Mouse (Mus musculus) embryonic facial prominence, embryonic 15.5 days (tissue): ENCODE results near the gene Csrnp1. TPM values are rescaled to one million over a fixed set of nuclear protein-coding genes. Genes with fewer than 3 reads are reported as not detected.

Experiments
- ATAC-seq: fragments of 200-750 bp; cut with Nextera tagmentation; 2 replicates; pipeline ENCODE4 v1.8.0; 2017; ENCODE audit warnings: low read depth, moderate TSS enrichment; ENCODE audit not compliant: insufficient number of reproducible peaks, low FRiP score, low TSS enrichment
- H3K27ac ChIP-seq: fragments of 300-500 bp; sonication (generic); replicated peaks from 2 replicates; pipeline ENCODE4 v1.5.1; 2015; ENCODE audit warnings: mild to moderate bottlenecking, inconsistent platforms
- H3K27me3 ChIP-seq: fragments of 300-500 bp; sonication (generic); 2 replicates; pipeline ENCODE4 v1.6.1; 2015; ENCODE audit warnings: inconsistent platforms
- H3K36me3 ChIP-seq: fragments of 300-500 bp; sonication (generic); 2 replicates; pipeline ENCODE4 v1.6.1; 2015; ENCODE audit warnings: mild to moderate bottlenecking, inconsistent platforms
- H3K4me1 ChIP-seq: fragments of 300-500 bp; sonication (generic); 2 replicates; pipeline ENCODE4 v1.6.1; 2015; ENCODE audit warnings: inconsistent platforms
- H3K4me2 ChIP-seq: fragments of 300-500 bp; sonication (generic); replicated peaks from 2 replicates; pipeline ENCODE4 v1.6.1; 2015; ENCODE audit warnings: mild to moderate bottlenecking, inconsistent platforms
- H3K4me3 ChIP-seq: fragments of 300-500 bp; sonication (generic); replicated peaks from 2 replicates; pipeline ENCODE4 v1.5.1; 2015; ENCODE audit warnings: mild to moderate bottlenecking, inconsistent platforms
- H3K9ac ChIP-seq: fragments of 300-500 bp; sonication (generic); 2 replicates; pipeline ENCODE4 v1.6.1; 2015; ENCODE audit warnings: inconsistent platforms
- H3K9me3 ChIP-seq: fragments of 300-500 bp; sonication (generic); replicated peaks from 2 replicates; pipeline ENCODE4 v1.6.1; 2016; ENCODE audit warnings: inconsistent platforms
- WGBS: fragments of 180-500 bp; shearing (Covaris S2); methylation state at CpG from one replicate; pipeline ENCODE4 v1.1.7; 2015; 5-methylcytosine and 5-hydroxymethylcytosine counted together
- polyA plus RNA-seq: library from polyadenylated mRNA; unstranded; fragments of >200 nt; fragmentation: Nextera tagmentation; extraction: Ambion mirVana; gene quantifications from 2 replicates; pipeline ENCODE4 v1.2.1, GENCODE M21; 2015

Gene Csrnp1
- polyA plus RNA-seq, 1 experiment from 2014 or later: 5.7 TPM

DNA sequence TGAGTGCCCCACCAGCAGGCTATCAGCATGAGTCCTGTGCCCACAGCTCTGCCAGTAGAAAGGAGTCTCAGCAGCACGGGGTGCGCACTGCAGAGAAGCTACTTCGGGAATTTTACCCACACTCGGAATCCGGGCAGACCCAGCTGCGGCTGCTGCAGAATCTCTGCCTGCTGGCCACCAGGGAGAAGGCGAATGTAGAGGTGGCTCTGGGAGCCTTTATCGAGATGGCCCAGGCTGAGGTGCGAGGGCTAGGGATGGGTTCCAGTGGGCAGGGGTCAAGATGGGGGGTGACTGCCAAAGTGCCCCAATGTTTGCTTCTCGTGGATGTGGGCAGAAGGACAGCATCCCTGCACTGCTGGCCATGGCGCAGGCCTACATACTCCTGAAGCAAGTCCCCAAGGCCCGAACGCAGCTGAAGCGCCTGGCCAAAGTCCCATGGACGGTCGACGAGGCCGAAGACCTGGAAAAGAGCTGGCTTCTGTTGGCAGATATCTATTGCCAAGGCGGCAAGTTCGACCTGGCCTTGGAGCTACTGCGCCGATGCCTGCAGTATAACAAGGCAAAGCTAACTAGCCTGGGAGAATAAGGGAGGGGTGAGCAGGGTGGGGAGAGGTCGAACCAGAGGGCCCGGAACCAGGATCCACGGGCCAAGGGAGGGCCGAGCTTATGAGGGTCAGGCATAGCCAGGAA, 18.1 kb downstream of the Csrnp1 start:
- 85% methylated on average over 26 of the region's 26 CpGs for WGBS
- Histone ChIP-seq H3K9ac (no peak overlapping the region), H3K27ac (no peak overlapping the region), H3K9me3 (no peaks in the 10 kb centered on the region), H3K4me2 (no peak overlapping the region), H3K27me3 (no peaks in the 10 kb centered on the region), H3K36me3 (no peaks in the 10 kb centered on the region), H3K4me1 (peaks cover 31% of the 10 kb centered on the region), H3K4me3 (no peak overlapping the region)
- ATAC-seq: no peak

DNA sequence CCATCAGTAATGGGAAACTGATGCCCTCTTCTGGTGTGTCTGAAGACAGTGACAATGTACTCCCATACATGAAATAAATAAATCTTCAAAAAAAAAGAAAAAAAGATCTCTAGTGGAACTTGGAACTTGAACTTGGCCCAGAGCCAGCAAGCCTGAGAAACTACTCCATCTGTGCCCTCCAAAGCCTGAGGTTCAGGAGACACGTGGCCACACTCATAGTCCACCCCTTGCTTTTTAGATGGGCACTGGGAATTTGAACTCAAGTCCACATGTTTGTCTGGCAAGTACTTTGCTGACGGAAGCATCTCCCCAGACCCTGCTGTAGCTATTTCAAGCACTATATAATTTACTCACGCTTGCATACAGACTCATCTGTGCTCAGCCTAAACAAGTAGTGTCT, 19.3 kb downstream of the Csrnp1 start:
- Histone ChIP-seq H3K4me3 (no peak overlapping the region), H3K9me3 (no peaks in the 10 kb centered on the region), H3K4me2 (no peak overlapping the region), H3K9ac (no peak overlapping the region), H3K4me1 (peaks cover 19% of the 10 kb centered on the region), H3K27me3 (no peaks in the 10 kb centered on the region), H3K36me3 (no peaks in the 10 kb centered on the region), H3K27ac (no peak overlapping the region)
- ATAC-seq: no peak
- WGBS: 55% methylated on average over 3 of the region's 3 CpGs

DNA sequence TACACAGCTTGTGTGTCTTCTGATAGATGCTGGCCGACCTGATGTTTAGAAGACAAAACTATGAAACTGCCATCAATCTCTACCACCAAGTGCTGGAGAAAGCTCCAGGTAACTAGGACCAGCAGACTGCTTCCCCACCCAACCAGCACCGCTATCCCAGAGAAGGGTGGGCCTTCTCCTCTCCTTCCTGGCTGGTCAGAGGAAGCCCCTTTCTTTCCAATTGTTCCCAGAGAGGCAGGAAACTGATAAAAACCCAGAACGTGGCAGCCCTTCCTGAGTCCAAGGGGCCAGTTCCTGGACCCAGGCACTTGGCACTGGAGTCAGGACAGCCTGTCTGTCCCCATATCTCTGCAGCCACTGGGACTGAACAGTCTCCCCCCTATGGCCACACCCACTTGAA, 20.3 kb downstream of the Csrnp1 start:
- Histone ChIP-seq H3K9me3 (no peaks in the 10 kb centered on the region), H3K4me2 (no peak overlapping the region), H3K4me3 (no peak overlapping the region), H3K9ac (no peak overlapping the region), H3K27me3 (no peaks in the 10 kb centered on the region), H3K4me1 (peaks cover 18% of the 10 kb centered on the region), H3K36me3 (no peaks in the 10 kb centered on the region), H3K27ac (no peak overlapping the region)
- WGBS: 74% methylated on average over 3 of the region's 3 CpGs
- ATAC-seq: no peak

DNA sequence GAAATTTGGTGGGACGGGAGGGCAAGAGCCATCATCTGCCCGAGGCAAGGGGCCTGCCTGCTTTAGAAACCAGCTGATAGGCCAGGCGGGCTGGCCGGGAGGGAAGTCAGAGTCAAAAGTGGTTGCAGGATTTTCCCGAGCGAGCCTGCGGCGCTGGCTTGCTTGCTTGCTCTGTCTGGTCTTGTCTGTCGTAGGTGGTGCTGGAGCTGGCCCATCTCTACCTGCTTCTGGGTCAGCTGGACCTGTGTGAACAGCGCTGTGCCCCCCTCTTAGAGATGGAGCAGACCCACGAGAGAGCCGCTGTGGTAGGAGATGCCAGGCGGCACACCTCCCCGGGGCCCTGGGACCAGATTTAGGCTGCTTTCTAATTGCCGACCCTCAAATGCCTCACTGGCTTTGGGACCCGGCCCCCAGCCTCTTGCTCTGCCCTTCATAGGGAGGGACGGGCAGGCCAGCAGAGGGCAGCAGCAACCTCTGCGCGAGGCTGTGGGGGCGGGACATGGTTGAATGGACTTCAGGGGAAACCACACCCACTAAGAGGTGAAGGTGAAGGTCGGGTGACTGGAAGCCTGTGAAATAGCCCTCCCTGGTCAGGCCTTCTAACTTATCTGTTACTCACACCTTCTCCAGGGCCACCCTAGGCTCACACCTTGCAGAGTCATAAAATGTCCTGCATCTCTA, 21.3 kb downstream of the Csrnp1 start:
- H3K27ac ChIP-seq: 0 out of 2 replicates have a peak overlapping the region, but pooled peaks have one; percentile 34
- no peaks in the 10 kb centered on the region for H3K9me3 ChIP-seq
- no peaks in the 10 kb centered on the region for H3K36me3 ChIP-seq
- H3K27me3 ChIP-seq: no peaks in the 10 kb centered on the region
- H3K4me2 ChIP-seq: peak overlapping the region; percentile 42
- H3K4me1 ChIP-seq: peaks cover 18% of the 10 kb centered on the region
- WGBS: 10% methylated on average over 21 of the region's 21 CpGs
- ATAC-seq: peak; percentile 48; the same call in 1 of the 2 replicates
- no peak overlapping the region for H3K4me3 ChIP-seq
- no peak overlapping the region for H3K9ac ChIP-seq

DNA sequence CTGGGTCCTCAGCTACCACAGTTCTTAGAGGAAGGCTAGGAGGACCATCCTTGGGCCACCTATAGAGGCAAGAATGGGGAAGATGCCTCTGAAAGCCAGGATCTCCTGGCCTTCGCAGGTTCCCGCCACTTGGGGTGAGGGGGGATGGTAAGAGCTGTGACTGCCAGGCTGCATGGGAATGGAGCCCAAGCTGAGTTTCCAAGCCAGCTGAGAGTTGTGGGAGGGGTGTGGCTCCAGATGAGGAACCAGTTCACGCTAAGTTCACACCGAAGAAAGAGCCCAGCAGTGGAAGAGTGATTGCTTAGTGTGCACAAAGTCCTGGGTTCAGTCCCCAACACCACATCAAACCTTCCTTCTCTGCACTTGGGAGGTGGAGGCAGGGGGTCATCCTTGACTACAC, 22.2 kb downstream of the Csrnp1 start:
- no peak for ATAC-seq
- Histone ChIP-seq H3K36me3 (no peaks in the 10 kb centered on the region), H3K4me2 (no peak overlapping the region), H3K4me3 (no peak overlapping the region), H3K9ac (no peak overlapping the region), H3K4me1 (peaks cover 18% of the 10 kb centered on the region), H3K9me3 (no peaks in the 10 kb centered on the region), H3K27ac (no peak overlapping the region), H3K27me3 (no peaks in the 10 kb centered on the region)
- WGBS: 65% methylated on average over 4 of the region's 4 CpGs

DNA sequence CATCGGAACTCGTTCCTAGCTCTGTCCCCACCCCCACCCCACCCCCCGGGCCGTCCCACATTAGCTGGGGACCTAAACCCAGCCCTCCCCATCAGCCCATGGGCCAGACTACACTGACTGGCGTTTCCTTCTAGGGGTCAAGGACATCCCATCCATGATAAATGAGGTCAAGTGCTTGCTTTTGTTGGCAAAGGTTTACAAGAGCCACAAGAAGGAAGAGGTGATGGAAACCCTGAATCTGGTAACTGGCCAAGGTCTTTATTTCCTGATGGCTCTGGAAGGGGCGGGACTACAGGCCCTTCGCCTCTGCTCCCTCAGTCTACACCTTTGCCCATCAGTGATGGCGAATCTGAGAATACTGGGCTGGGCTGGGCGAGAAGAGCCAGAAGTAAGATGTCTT, 25.6 kb downstream of the Csrnp1 start:
- Histone ChIP-seq H3K27ac (no peak overlapping the region), H3K4me1 (peaks cover 15% of the 10 kb centered on the region), H3K36me3 (no peaks in the 10 kb centered on the region), H3K27me3 (no peaks in the 10 kb centered on the region), H3K4me2 (no peak overlapping the region), H3K4me3 (no peak overlapping the region), H3K9me3 (no peaks in the 10 kb centered on the region), H3K9ac (no peak overlapping the region)
- 75% methylated on average over 9 of the region's 9 CpGs for WGBS
- no peak for ATAC-seq

DNA sequence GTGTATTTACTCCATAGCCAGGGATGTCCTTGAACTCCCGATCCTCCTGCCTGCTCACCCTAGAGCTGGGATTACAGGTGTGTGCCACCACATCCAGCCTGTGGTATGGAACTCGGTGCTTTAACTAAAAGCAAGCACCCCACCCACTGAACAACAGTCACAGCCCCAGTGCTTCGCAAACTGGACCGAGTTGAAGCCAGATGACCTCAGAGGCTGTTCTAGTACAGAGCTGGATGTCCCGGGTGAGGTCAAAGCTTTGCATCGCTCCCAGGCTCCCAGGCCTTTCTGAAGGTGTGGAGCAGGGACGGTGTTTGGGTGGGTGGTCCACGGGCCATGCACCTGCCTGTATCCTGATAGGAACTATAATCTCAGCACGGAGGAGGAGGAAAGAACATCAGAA, 33.1 kb downstream of the Csrnp1 start:
- no peaks in the 10 kb centered on the region for H3K27me3 ChIP-seq
- H3K9me3 ChIP-seq: no peaks in the 10 kb centered on the region
- no peak for ATAC-seq
- no peaks in the 10 kb centered on the region for H3K4me1 ChIP-seq
- no peak overlapping the region for H3K27ac ChIP-seq
- H3K36me3 ChIP-seq: no peaks in the 10 kb centered on the region
- H3K4me2 ChIP-seq: no peak overlapping the region
- WGBS: 80% methylated on average over 9 of the region's 9 CpGs
- no peak overlapping the region for H3K4me3 ChIP-seq
- no peak overlapping the region for H3K9ac ChIP-seq

DNA sequence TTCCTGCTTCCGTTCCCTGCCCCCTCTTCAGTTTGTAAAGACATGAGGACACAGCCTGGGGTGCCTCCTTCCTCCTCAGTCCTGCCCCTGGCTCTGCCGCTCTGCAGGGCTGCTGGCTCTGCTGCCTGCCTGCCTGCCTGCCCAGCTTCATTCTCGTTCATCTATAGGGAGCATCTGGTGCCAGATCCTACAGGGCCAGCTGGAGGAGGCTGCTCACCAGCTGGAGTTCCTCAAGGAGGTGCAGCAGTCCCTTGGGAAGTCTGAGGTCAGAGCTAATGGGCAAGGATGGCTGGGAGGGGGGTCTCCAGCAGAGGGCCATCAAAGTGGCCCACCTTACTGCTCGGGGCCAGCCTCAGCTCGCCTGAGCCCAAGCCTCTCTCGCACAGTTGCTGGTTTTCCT, 34.0 kb downstream of the Csrnp1 start:
- H3K4me3 ChIP-seq: no peak overlapping the region
- H3K9me3 ChIP-seq: no peaks in the 10 kb centered on the region
- 0 out of 2 replicates have a peak, but pooled peaks have one; percentile 12 for ATAC-seq
- no peaks in the 10 kb centered on the region for H3K4me1 ChIP-seq
- WGBS: 27% methylated on average over 6 of the region's 6 CpGs
- H3K4me2 ChIP-seq: no peak overlapping the region
- no peaks in the 10 kb centered on the region for H3K27me3 ChIP-seq
- H3K9ac ChIP-seq: no peak overlapping the region
- no peaks in the 10 kb centered on the region for H3K36me3 ChIP-seq
- no peak overlapping the region for H3K27ac ChIP-seq

DNA sequence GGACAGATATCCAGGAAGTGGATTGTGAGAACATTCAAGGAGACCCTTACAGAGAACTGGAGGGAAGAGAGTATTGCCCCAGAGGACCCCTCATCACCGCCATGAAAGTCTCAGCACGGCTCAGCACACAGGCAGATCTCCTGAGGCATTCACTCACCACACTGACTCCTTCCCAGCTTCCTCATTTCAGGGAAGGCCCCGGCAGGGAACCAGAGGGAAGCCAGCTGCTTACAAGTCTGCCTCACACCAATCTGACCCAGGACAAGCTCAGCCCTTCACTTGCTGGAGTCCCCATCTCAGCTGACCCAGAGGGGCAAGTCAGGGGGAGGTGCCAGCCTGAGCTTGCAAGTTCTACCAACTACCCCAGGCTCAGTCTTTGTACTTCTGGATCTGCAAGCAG, 35.7 kb downstream of the Csrnp1 start:
- 30% methylated on average over 3 of the region's 3 CpGs for WGBS
- ATAC-seq: no peak

DNA sequence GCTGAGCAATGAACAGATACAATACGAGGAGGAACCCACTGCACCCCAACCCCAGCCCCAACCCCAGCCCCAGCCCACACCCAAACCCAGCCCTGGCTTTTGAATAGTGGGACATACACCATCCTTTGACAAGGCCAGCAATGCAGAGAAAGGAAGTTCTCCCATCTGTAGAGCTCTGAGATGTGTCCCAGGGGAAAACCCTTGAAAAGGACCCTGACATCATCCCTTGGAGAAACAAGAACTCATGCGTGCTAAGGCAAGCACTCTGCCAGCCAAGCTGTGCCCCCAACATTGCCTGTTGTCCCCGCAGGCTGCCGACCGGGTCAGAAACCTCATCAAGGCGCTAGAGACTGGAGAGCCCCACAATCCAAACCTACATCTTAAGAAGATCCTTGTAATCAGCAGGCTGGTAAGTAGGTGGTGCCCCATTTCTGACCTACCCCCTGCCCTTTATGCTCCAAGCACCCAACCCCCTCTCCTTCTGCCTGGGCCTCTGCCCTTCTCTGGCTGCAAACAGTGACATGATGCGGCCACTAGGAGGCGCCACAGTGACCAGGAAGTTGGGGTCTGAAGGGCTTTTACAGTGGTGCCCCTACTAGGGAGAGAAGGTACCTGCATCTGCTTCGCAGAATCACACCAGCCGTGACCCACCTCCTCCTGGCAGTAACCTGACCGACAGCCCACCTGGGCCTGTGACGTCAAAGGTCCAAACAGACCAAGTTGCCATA, 39.1 kb downstream of the Csrnp1 start:
- peaks cover 8% of the 10 kb centered on the region; the same call in 1 of the 2 replicates for H3K4me1 ChIP-seq
- no peaks in the 10 kb centered on the region for H3K27me3 ChIP-seq
- H3K9ac ChIP-seq: no peak overlapping the region
- ATAC-seq: no peak
- no peaks in the 10 kb centered on the region for H3K9me3 ChIP-seq
- 76% methylated on average over 12 of the region's 12 CpGs for WGBS
- no peak overlapping the region for H3K4me2 ChIP-seq
- H3K27ac ChIP-seq: no peak overlapping the region
- H3K36me3 ChIP-seq: no peaks in the 10 kb centered on the region
- no peak overlapping the region for H3K4me3 ChIP-seq

More for the DNA sequence above, 35.7 kb downstream of the Csrnp1 start:
- H3K4me2 ChIP-seq: no peak overlapping the region
- no peaks in the 10 kb centered on the region for H3K36me3 ChIP-seq
- no peaks in the 10 kb centered on the region for H3K4me1 ChIP-seq
- no peak overlapping the region for H3K9ac ChIP-seq
- H3K9me3 ChIP-seq: no peaks in the 10 kb centered on the region
- no peak overlapping the region for H3K27ac ChIP-seq
- no peaks in the 10 kb centered on the region for H3K27me3 ChIP-seq
- no peak overlapping the region for H3K4me3 ChIP-seq

DNA sequence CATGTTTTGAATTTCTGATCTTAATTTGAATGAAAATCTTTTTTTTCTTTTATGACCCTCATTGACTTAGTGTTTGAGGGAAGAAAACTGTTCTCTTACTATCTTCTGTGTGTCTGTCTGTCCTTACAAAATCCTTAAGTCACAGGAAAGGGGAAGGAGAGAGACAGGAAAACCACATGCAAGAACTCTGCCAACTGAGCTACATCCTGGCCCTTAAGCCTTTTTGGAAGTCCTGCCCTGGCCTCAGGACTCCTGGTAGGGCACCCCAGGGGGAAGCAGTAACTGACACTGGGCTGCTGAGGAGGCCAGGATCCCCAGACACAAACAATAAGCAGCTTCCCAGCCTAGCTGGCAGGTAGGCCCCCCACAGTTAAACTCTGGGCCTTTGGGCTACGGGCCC, 41.1 kb downstream of the Csrnp1 start:
- Histone ChIP-seq H3K9me3 (no peaks in the 10 kb centered on the region), H3K27ac (no peak overlapping the region), H3K4me3 (no peak overlapping the region), H3K27me3 (no peaks in the 10 kb centered on the region), H3K4me2 (no peak overlapping the region), H3K9ac (no peak overlapping the region), H3K36me3 (no peaks in the 10 kb centered on the region), H3K4me1 (peaks cover 11% of the 10 kb centered on the region; the same call in 1 of the 2 replicates)
- ATAC-seq: no peak
- 55% methylated on average over 1 of the region's 1 CpGs for WGBS
